In genomic region chr15:56580745-56581515, GRCm38 (mm10) we compare ENCODE assay signal across 16 mouse cellular contexts.
"Had no signal": no experiment of that assay in that cellular context is flagged by ENCODE, and none has a peak within 500 bp of the region (broad histone marks: within the 10 kb centered on the region; RNA-seq: fewer than 3 reads in every experiment).

No protein-coding gene starts in this region.

- H3K4me2 ChIP-seq: limb, embryonic 15.5 days; liver, embryonic 12.5 days; lung, embryonic 14.5 days; midbrain, embryonic 11.5 days; midbrain, embryonic 15.5 days; neural tube, embryonic 13.5 days had no signal

- H3K36me3 ChIP-seq: limb, embryonic 15.5 days; liver, embryonic 12.5 days; midbrain, embryonic 15.5 days; neural tube, embryonic 13.5 days had no signal

- H3K27ac ChIP-seq: kidney, postnatal 0 days; layer of hippocampus, adult 2 months; limb, embryonic 15.5 days; liver, embryonic 12.5 days; midbrain, embryonic 15.5 days; neural tube, embryonic 13.5 days; stomach, postnatal 0 days had no signal

- H3K9ac ChIP-seq: limb, embryonic 15.5 days; liver, embryonic 12.5 days; lung, embryonic 14.5 days; midbrain, embryonic 15.5 days; neural tube, embryonic 13.5 days had no signal

- DNase-seq: kidney, adult 9 months; kidney, postnatal 4 days; lung, embryonic 14.5 days; lung, postnatal 10 days; lung, postnatal 4 days; right cerebral cortex, adult 18-20 months; right cerebral cortex, postnatal 25 days; thymus, postnatal 25 days had no signal

- H3K27me3 ChIP-seq: limb, embryonic 15.5 days; liver, embryonic 12.5 days; midbrain, embryonic 15.5 days; neural tube, embryonic 13.5 days had no signal

- ATAC-seq: liver, embryonic 12.5 days; midbrain, embryonic 15.5 days had no signal

- H3K4me3 ChIP-seq: layer of hippocampus, adult 2 months; limb, embryonic 15.5 days; liver, embryonic 12.5 days; midbrain, embryonic 15.5 days; neural tube, embryonic 13.5 days had no signal

- H3K4me1 ChIP-seq: limb, embryonic 15.5 days; liver, embryonic 12.5 days; midbrain, embryonic 15.5 days had no signal

- H3K9me3 ChIP-seq: limb, embryonic 15.5 days; liver, embryonic 12.5 days; midbrain, embryonic 15.5 days; neural tube, embryonic 13.5 days had no signal
